In genomic region chr11:26608795-26609194, GRCm38 (mm10) we compare ENCODE assay signal across 18 mouse cellular contexts. TPM values are rescaled to one million over a fixed set of nuclear protein-coding genes. Genes with fewer than 3 reads are reported as not detected.
DNase-seq lines count a peak whose midpoint lies in the region; ATAC-seq and TF ChIP-seq lines count a peak whose summit lies in the region.
"Had no signal": no experiment of that assay in that cellular context is flagged by ENCODE, and none has a peak within 500 bp of the region (broad histone marks: within the 10 kb centered on the region; RNA-seq: fewer than 3 reads in every experiment).

No protein-coding gene starts in this region.

- no peak overlapping the region for H3K9ac ChIP-seq in neural tube, embryonic 11.5 days (ENCODE audit: low read length)
- H3K9ac ChIP-seq in neural tube, embryonic 15.5 days (replicated peaks): no peak overlapping the region
- H3K9ac ChIP-seq: lung, embryonic 14.5 days had no signal

- no peak overlapping the region for H3K4me2 ChIP-seq in neural tube, embryonic 11.5 days (ENCODE audit: low read depth)
- H3K4me2 ChIP-seq in neural tube, embryonic 15.5 days: no peak overlapping the region
- H3K4me2 ChIP-seq: lung, embryonic 14.5 days had no signal

- H3K36me3 ChIP-seq in neural tube, embryonic 11.5 days (ENCODE audit: control insufficient read depth, insufficient read depth, low read length): no peaks in the 10 kb centered on the region
- H3K36me3 ChIP-seq in neural tube, embryonic 15.5 days: no peaks in the 10 kb centered on the region
- H3K36me3 ChIP-seq: G1E had no signal

- intact Hi-C loops in heart, postnatal 25 days (cut with DNase I): no loop called here

- WGBS in neural tube, embryonic 11.5 days: 65% methylated on average over 10 of the region's 10 CpGs
- WGBS in neural tube, embryonic 15.5 days: 50% methylated on average over 10 of the region's 10 CpGs
- WGBS in lung, adult 2 months: 68% methylated on average over 10 of the region's 10 CpGs

- no peaks in the 10 kb centered on the region for H3K9me3 ChIP-seq in neural tube, embryonic 11.5 days (ENCODE audit: control insufficient read depth, low read length)
- H3K9me3 ChIP-seq in neural tube, embryonic 15.5 days (replicated peaks): no peaks in the 10 kb centered on the region
- H3K9me3 ChIP-seq: G1E had no signal

- peak; percentile 53 for ATAC-seq in neural tube, embryonic 11.5 days (ENCODE audit: insufficient read depth, low FRiP score, low TSS enrichment)
- 0 out of 2 replicates have a peak, but pooled peaks have one; percentile 38 for ATAC-seq in neural tube, embryonic 15.5 days (ENCODE audit: low FRiP score)
- ATAC-seq: inflammation-experienced regulatory T-cells, adult 6 months had no signal

- H3K27ac ChIP-seq in neural tube, embryonic 11.5 days (ENCODE audit: low read depth, low read length): no peak overlapping the region
- no peak overlapping the region for H3K27ac ChIP-seq in neural tube, embryonic 15.5 days (replicated peaks)

- TF ChIP-seq CTCF in lung, adult 2 months (IDR thresholded peaks at IDR 0.05; ENCODE audit: insufficient read depth, low read length): no peak

- TF ChIP-seq POLR2A in lung, adult 2 months (IDR thresholded peaks at IDR 0.05; ENCODE audit: borderline replicate concordance, extremely low read depth, low read depth, low read length): no peak

- H3K27me3 ChIP-seq in neural tube, embryonic 11.5 days (ENCODE audit: control insufficient read depth, insufficient read depth, low read length): no peaks in the 10 kb centered on the region
- no peaks in the 10 kb centered on the region for H3K27me3 ChIP-seq in neural tube, embryonic 15.5 days (replicated peaks)

- H3K4me3 ChIP-seq in neural tube, embryonic 11.5 days (ENCODE audit: low read depth, low read length): no peak overlapping the region
- no peak overlapping the region for H3K4me3 ChIP-seq in neural tube, embryonic 15.5 days (replicated peaks)
- no peak overlapping the region for H3K4me3 ChIP-seq in lung, adult 2 months (replicated peaks; ENCODE audit: extremely low read depth, low read depth, low read length)

- DNase-seq in heart, adult 11 months: peak; percentile 85
- no peak for DNase-seq in heart, postnatal 25 days (ENCODE audit: low spot score)
- DNase-seq in neural tube, embryonic 11.5 days (ENCODE audit: low spot score): no peak
- DNase-seq in neural tube, embryonic 10.5 days (ENCODE audit: extremely low spot score, low spot score): no peak
- DNase-seq in kidney, adult 9 months: no peak
- no peak for DNase-seq in lung, adult 2 months
- DNase-seq: cerebellum, adult 8-10 months; heart, postnatal 10 days; kidney, postnatal 10 days; lung, embryonic 14.5 days had no signal

- H3K4me1 ChIP-seq in neural tube, embryonic 11.5 days (ENCODE audit: control insufficient read depth, insufficient read depth, low read length): no peaks in the 10 kb centered on the region
- peaks cover 7% of the 10 kb centered on the region; the same call in 1 of the 2 replicates for H3K4me1 ChIP-seq in neural tube, embryonic 15.5 days
- H3K4me1 ChIP-seq in lung, adult 2 months (ENCODE audit: control insufficient read depth, insufficient read depth, low read length): no peaks in the 10 kb centered on the region

RNA-seq across cellular contexts. Expression of gene Vrk2, which starts 15.0 kb away (rescaled TPM):
- 1 to 10 TPM; 4.7 to 6.1 TPM for total RNA-seq in heart, postnatal 25 days (2021)
- 19.0 and 19.7 TPM in 2 replicates for polyA plus RNA-seq in neural tube, embryonic 11.5 days (2014; fragmentation: Nextera tagmentation; extraction: Ambion mirVana)
- polyA plus RNA-seq in neural tube, embryonic 15.5 days (2015; fragmentation: Nextera tagmentation; extraction: Ambion mirVana): 2.6 and 8.0 TPM in 2 replicates
- 0.83 and 2.5 TPM in 2 replicates for polyA plus RNA-seq in lung, adult 2 months (2012; rRNA removed)

RNA-seq across cellular contexts. Expression of gene Gm6899, which starts 15.8 kb away (rescaled TPM):
- not detected for total RNA-seq in heart, postnatal 25 days (2021)
- not detected in 2 replicates for polyA plus RNA-seq in neural tube, embryonic 11.5 days (2014; fragmentation: Nextera tagmentation; extraction: Ambion mirVana)
- polyA plus RNA-seq in neural tube, embryonic 15.5 days (2015; fragmentation: Nextera tagmentation; extraction: Ambion mirVana): not detected in 2 replicates
- polyA plus RNA-seq in lung, adult 2 months (2012; rRNA removed): not detected in 2 replicates
- total RNA-seq: G1E; gastrocnemius, postnatal 4 days; heart, postnatal 10 days; megakaryocyte, adult 5-6 weeks had no signal
- polyA plus RNA-seq: C2C12; embryonic facial prominence, embryonic 11.5 days; G1E; inflammation-experienced regulatory T-cells, adult 6 months; limb, embryonic 14.5 days; lung, embryonic 14.5 days had no signal
